Mouse (Mus musculus): ENCODE data around the gene Krtap28-13. TPM values are rescaled to one million over a fixed set of nuclear protein-coding genes. Genes with fewer than 3 reads are reported as not detected.

Gene Krtap28-13
- not detected in 2 replicates for polyA plus RNA-seq (2016; fragmentation: Nextera tagmentation; extraction: Ambion mirVana)

GRCm38 (mm10) chr1:83060643-83061042 lies at the start of gene Krtap28-13:
Gene Krtap28-13, plus strand, starts transcription at chr1:83060930.
- WGBS, result 97% methylated on average over 4 of the region's 4 CpGs
- no peak within 1 kb of the TSS for H3K9ac ChIP-seq (replicated peaks)
- H3K9me3 ChIP-seq, result no peaks in the 10 kb centered on the region
- no peaks in the 10 kb centered on the region for H3K4me1 ChIP-seq
- no peaks in the 10 kb centered on the region for H3K27me3 ChIP-seq
- H3K36me3 ChIP-seq, result no peaks in the 10 kb centered on the region
- no peak within 1 kb of the TSS for H3K4me2 ChIP-seq (replicated peaks)
- no peak within 1 kb of the TSS for H3K4me3 ChIP-seq
- H3K27ac ChIP-seq (replicated peaks), result no peak within 1 kb of the TSS
- ATAC-seq (ENCODE audit: low FRiP score, low read depth), result no peak

GRCm38 (mm10) chr1:83014477-83014876 lies 46.3 kb upstream of the Krtap28-13 start:
- no peak overlapping the region for H3K9ac ChIP-seq (replicated peaks)
- H3K9me3 ChIP-seq, result no peaks in the 10 kb centered on the region
- no peak overlapping the region for H3K4me3 ChIP-seq
- 95% methylated on average over 3 of the region's 3 CpGs for WGBS
- H3K27ac ChIP-seq (replicated peaks), result no peak overlapping the region
- ATAC-seq (ENCODE audit: low FRiP score, low read depth), result no peak
- no peak overlapping the region for H3K4me2 ChIP-seq (replicated peaks)
- H3K4me1 ChIP-seq, result no peaks in the 10 kb centered on the region
- no peaks in the 10 kb centered on the region for H3K27me3 ChIP-seq
- no peaks in the 10 kb centered on the region for H3K36me3 ChIP-seq

- 83% methylated on average over 10 of the region's 10 CpGs for WGBS
- Histone ChIP-seq H3K27me3 (no peaks in the 10 kb centered on the region), H3K4me1 (no peaks in the 10 kb centered on the region), H3K27ac (replicated peaks) (no peak overlapping the region), H3K36me3 (no peaks in the 10 kb centered on the region), H3K4me3 (no peak overlapping the region), H3K4me2 (replicated peaks) (no peak overlapping the region), H3K9me3 (no peaks in the 10 kb centered on the region), H3K9ac (replicated peaks) (no peak overlapping the region)
- no peak for ATAC-seq (ENCODE audit: low FRiP score, low read depth)
Observed at GRCm38 (mm10) chr1:83015329-83015879, 45.3 kb upstream of the Krtap28-13 start.

GRCm38 (mm10) chr1:83016556-83016955 lies 44.2 kb upstream of the Krtap28-13 start:
- WGBS, result 67% methylated on average over 1 of the region's 1 CpGs
- no peak overlapping the region for H3K4me2 ChIP-seq (replicated peaks)
- ATAC-seq (ENCODE audit: low FRiP score, low read depth), result no peak

GRCm38 (mm10) chr1:83031950-83032349 lies 28.8 kb upstream of the Krtap28-13 start:
- Histone ChIP-seq H3K27me3 (no peaks in the 10 kb centered on the region), H3K9me3 (no peaks in the 10 kb centered on the region), H3K4me2 (replicated peaks) (no peak overlapping the region), H3K27ac (replicated peaks) (no peak overlapping the region), H3K4me3 (no peak overlapping the region), H3K4me1 (no peaks in the 10 kb centered on the region), H3K36me3 (no peaks in the 10 kb centered on the region), H3K9ac (replicated peaks) (no peak overlapping the region)
- no peak for ATAC-seq (ENCODE audit: low FRiP score, low read depth)
- 46% methylated on average over 1 of the region's 1 CpGs for WGBS

More at GRCm38 (mm10) chr1:83016556-83016955, 44.2 kb upstream of the Krtap28-13 start:
- no peaks in the 10 kb centered on the region for H3K4me1 ChIP-seq
- H3K9ac ChIP-seq (replicated peaks), result no peak overlapping the region
- no peak overlapping the region for H3K4me3 ChIP-seq
- no peaks in the 10 kb centered on the region for H3K9me3 ChIP-seq
- H3K27me3 ChIP-seq, result no peaks in the 10 kb centered on the region
- no peak overlapping the region for H3K27ac ChIP-seq (replicated peaks)
- no peaks in the 10 kb centered on the region for H3K36me3 ChIP-seq

GRCm38 (mm10) chr1:83032508-83032907 lies 28.2 kb upstream of the Krtap28-13 start:
- no peak for ATAC-seq (ENCODE audit: low FRiP score, low read depth)
- Histone ChIP-seq H3K4me3 (no peak overlapping the region), H3K27me3 (no peaks in the 10 kb centered on the region), H3K9ac (replicated peaks) (no peak overlapping the region), H3K27ac (replicated peaks) (no peak overlapping the region), H3K4me1 (0 out of 2 replicates have a peak, but pooled peaks cover under 1% of the 10 kb centered on the region), H3K4me2 (replicated peaks) (no peak overlapping the region), H3K9me3 (no peaks in the 10 kb centered on the region), H3K36me3 (no peaks in the 10 kb centered on the region)
- WGBS, result 92% methylated on average over 6 of the region's 6 CpGs

- H3K4me2 ChIP-seq (replicated peaks), result no peak overlapping the region
- WGBS, result 73% methylated on average over 5 of the region's 5 CpGs
- no peak overlapping the region for H3K9ac ChIP-seq (replicated peaks)
- no peaks in the 10 kb centered on the region for H3K36me3 ChIP-seq
- H3K4me1 ChIP-seq, result peaks cover 5% of the 10 kb centered on the region; the same call in 1 of the 2 replicates
- no peaks in the 10 kb centered on the region for H3K9me3 ChIP-seq
- ATAC-seq (ENCODE audit: low FRiP score, low read depth), result no peak
- H3K27ac ChIP-seq (replicated peaks), result no peak overlapping the region
- no peaks in the 10 kb centered on the region for H3K27me3 ChIP-seq
- H3K4me3 ChIP-seq, result no peak overlapping the region
Observed at GRCm38 (mm10) chr1:83034509-83034908, 26.2 kb upstream of the Krtap28-13 start.

GRCm38 (mm10) chr1:83036892-83037667 lies 23.6 kb upstream of the Krtap28-13 start:
- H3K27me3 ChIP-seq, result no peaks in the 10 kb centered on the region
- no peak overlapping the region for H3K4me2 ChIP-seq (replicated peaks)
- no peak overlapping the region for H3K9ac ChIP-seq (replicated peaks)
- no peaks in the 10 kb centered on the region for H3K36me3 ChIP-seq
- WGBS, result 71% methylated on average over 11 of the region's 11 CpGs
- H3K4me3 ChIP-seq, result no peak overlapping the region
- no peaks in the 10 kb centered on the region for H3K9me3 ChIP-seq
- ATAC-seq (ENCODE audit: low FRiP score, low read depth), result no peak
- no peak overlapping the region for H3K27ac ChIP-seq (replicated peaks)
- peaks cover 5% of the 10 kb centered on the region; the same call in 1 of the 2 replicates for H3K4me1 ChIP-seq

- Histone ChIP-seq H3K27me3 (no peaks in the 10 kb centered on the region), H3K27ac (replicated peaks) (no peak within 1 kb of the TSS), H3K4me2 (replicated peaks) (peak within 1 kb of the TSS; percentile 72), H3K9ac (replicated peaks) (peak within 1 kb of the TSS; percentile 46), H3K9me3 (no peaks in the 10 kb centered on the region), H3K4me1 (peaks cover 5% of the 10 kb centered on the region; the same call in 1 of the 2 replicates), H3K4me3 (peak within 1 kb of the TSS; percentile 50), H3K36me3 (no peaks in the 10 kb centered on the region)
- 1% methylated on average over 25 of the region's 25 CpGs for WGBS
- ATAC-seq (ENCODE audit: low FRiP score, low read depth), result peak; percentile 92
Observed at GRCm38 (mm10) chr1:83038109-83038672, 22.5 kb upstream of the Krtap28-13 start, which contains the start of gene Slc19a3. Gene Slc19a3, minus strand, starts transcription at chr1:83038448.

- no peak overlapping the region for H3K9ac ChIP-seq (replicated peaks)
- no peaks in the 10 kb centered on the region for H3K27me3 ChIP-seq
- H3K4me3 ChIP-seq, result no peak overlapping the region
- H3K4me2 ChIP-seq (replicated peaks), result no peak overlapping the region
- no peaks in the 10 kb centered on the region for H3K36me3 ChIP-seq
- ATAC-seq (ENCODE audit: low FRiP score, low read depth), result no peak
- H3K27ac ChIP-seq (replicated peaks), result no peak overlapping the region
- no peaks in the 10 kb centered on the region for H3K9me3 ChIP-seq
- peaks cover 5% of the 10 kb centered on the region; the same call in 1 of the 2 replicates for H3K4me1 ChIP-seq
- 74% methylated on average over 4 of the region's 4 CpGs for WGBS
Observed at GRCm38 (mm10) chr1:83039080-83039479, 21.6 kb upstream of the Krtap28-13 start.

- peaks cover 5% of the 10 kb centered on the region; the same call in 1 of the 2 replicates for H3K4me1 ChIP-seq
- no peaks in the 10 kb centered on the region for H3K36me3 ChIP-seq
- H3K27me3 ChIP-seq, result no peaks in the 10 kb centered on the region
- no peaks in the 10 kb centered on the region for H3K9me3 ChIP-seq
- 95% methylated on average over 2 of the region's 2 CpGs for WGBS
- no peak within 1 kb of the TSS for H3K27ac ChIP-seq (replicated peaks)
- no peak within 1 kb of the TSS for H3K4me2 ChIP-seq (replicated peaks)
- ATAC-seq (ENCODE audit: low FRiP score, low read depth), result no peak
- H3K4me3 ChIP-seq, result no peak within 1 kb of the TSS
- no peak within 1 kb of the TSS for H3K9ac ChIP-seq (replicated peaks)
Observed at GRCm38 (mm10) chr1:83042380-83042779, 18.4 kb upstream of the Krtap28-13 start, which contains the start of gene Krtap28-10. Gene Krtap28-10, minus strand, starts transcription at chr1:83042480.

GRCm38 (mm10) chr1:83044882-83045427 lies 15.8 kb upstream of the Krtap28-13 start, which contains the start of gene Gm47969:
Gene Gm47969, plus strand, starts transcription at chr1:83044932.
- Histone ChIP-seq H3K9ac (replicated peaks) (no peak within 1 kb of the TSS), H3K4me1 (no peaks in the 10 kb centered on the region)
- 88% methylated on average over 5 of the region's 5 CpGs for WGBS

More at GRCm38 (mm10) chr1:83044882-83045427, 15.8 kb upstream of the Krtap28-13 start, which contains the start of gene Gm47969:
- no peaks in the 10 kb centered on the region for H3K36me3 ChIP-seq
- H3K27me3 ChIP-seq, result no peaks in the 10 kb centered on the region
- H3K4me2 ChIP-seq (replicated peaks), result no peak within 1 kb of the TSS
- no peaks in the 10 kb centered on the region for H3K9me3 ChIP-seq
- no peak for ATAC-seq (ENCODE audit: low FRiP score, low read depth)
- no peak within 1 kb of the TSS for H3K27ac ChIP-seq (replicated peaks)
- no peak within 1 kb of the TSS for H3K4me3 ChIP-seq

Data from midbrain, embryonic 12.5 days (tissue).